Mouse (Mus musculus) myocyte (in vitro differentiated cells): ENCODE data around the gene Usp33. TPM values are rescaled to one million over a fixed set of nuclear protein-coding genes. Genes with fewer than 3 reads are reported as not detected.
A peak's percentile ranks its signal among the peaks of the same experiment; 100 is the strongest.
"Not testable (repeated sequence)": the region's sequence is repeated elsewhere in the genome, so short reads cannot be mapped to it uniquely, and the experiment has no call there.

Experiments
- H3K27me3 ChIP-seq: one replicate; pipeline ENCODE4 v1.6.1; 2011; ENCODE audit not compliant: control insufficient read depth, insufficient read depth, insufficient read length
- H3K36me3 ChIP-seq: one replicate; pipeline ENCODE4 v1.6.1; 2011; ENCODE audit not compliant: control insufficient read depth, insufficient read depth
- H3K4me2 ChIP-seq: one replicate; pipeline ENCODE4 v1.6.1; 2011; ENCODE audit warnings: low read depth, control low read depth
- H3K4me3 ChIP-seq: one replicate; pipeline ENCODE4 v1.5.1; 2011; ENCODE audit warnings: mild to moderate bottlenecking, control low read depth, moderate library complexity
- H3K79me2 ChIP-seq: one replicate; pipeline ENCODE4 v1.6.1; 2011; ENCODE audit not compliant: control insufficient read depth, insufficient read depth
- H3ac ChIP-seq: one replicate; pipeline ENCODE4 v1.6.1; 2011; ENCODE audit not compliant: control insufficient read depth, insufficient read length
- CEBPB ChIP-seq: IDR thresholded peaks from 2 replicates; pipeline ENCODE4 v1.6.1; 2011; ENCODE audit warnings: mild to moderate bottlenecking, moderate library complexity; ENCODE audit not compliant: poor library complexity, insufficient read depth, severe bottlenecking
- E2F4 ChIP-seq: IDR thresholded peaks from one replicate; pipeline ENCODE4 v1.6.1; 2011; ENCODE audit warnings: mild to moderate bottlenecking, control low read depth, moderate library complexity; ENCODE audit not compliant: insufficient read depth
- MAX ChIP-seq: IDR thresholded peaks from one replicate; pipeline ENCODE4 v1.6.1; 2011; ENCODE audit warnings: low read depth, mild to moderate bottlenecking, control low read depth
- MYOD1 ChIP-seq, 3 experiments: IDR thresholded peaks; one replicate each; pipeline ENCODE4 v1.6.1; 2011; ENCODE audit warnings: control low read depth in 2 of 3, low read depth in 2 of 3, mild to moderate bottlenecking in 2 of 3, moderate library complexity in 1 of 3; ENCODE audit not compliant: insufficient read length in 2 of 3, control insufficient read depth in 1 of 3
- MYOG ChIP-seq, 3 experiments: IDR thresholded peaks; one replicate each; pipeline ENCODE4 v1.6.1; 2011; ENCODE audit warnings: control low read depth in 2 of 3, low read depth in 2 of 3, mild to moderate bottlenecking in 2 of 3; ENCODE audit not compliant: insufficient read length in 2 of 3, control insufficient read depth in 1 of 3, insufficient read depth in 1 of 3
- POLR2A ChIP-seq: IDR thresholded peaks from one replicate; pipeline ENCODE4 v1.6.1; 2011; ENCODE audit warnings: low read depth, mild to moderate bottlenecking, control low read depth, moderate library complexity; ENCODE audit not compliant: insufficient read length
- POLR2AphosphoS2 ChIP-seq: IDR thresholded peaks from one replicate; pipeline ENCODE4 v1.6.1; 2011; ENCODE audit warnings: low read depth, control low read depth; ENCODE audit not compliant: insufficient read length
- REST ChIP-seq: IDR thresholded peaks from one replicate; pipeline ENCODE4 v1.6.1; 2011; ENCODE audit warnings: mild to moderate bottlenecking, control low read depth, moderate library complexity; ENCODE audit not compliant: insufficient read depth, insufficient read length
- SRF ChIP-seq: IDR thresholded peaks from one replicate; pipeline ENCODE4 v1.6.1; 2011; ENCODE audit warnings: low read depth; ENCODE audit not compliant: control insufficient read depth, insufficient read length
- TCF12 ChIP-seq: IDR thresholded peaks from one replicate; pipeline ENCODE4 v1.6.1; 2011; ENCODE audit warnings: mild to moderate bottlenecking, control low read depth; ENCODE audit not compliant: poor library complexity, insufficient read depth, severe bottlenecking
- TCF3 ChIP-seq: IDR thresholded peaks from one replicate; pipeline ENCODE4 v1.6.1; 2011; ENCODE audit warnings: low read depth, control low read depth; ENCODE audit not compliant: insufficient read length
- USF1 ChIP-seq: IDR thresholded peaks from one replicate; pipeline ENCODE4 v1.6.1; 2011; ENCODE audit warnings: low read depth, mild to moderate bottlenecking, control low read depth, moderate library complexity
- polyA plus RNA-seq: library from polyadenylated mRNA; unstranded; fragments of >200 nt; fragmentation: generic; extraction: Trizol; gene quantifications from one replicate; pipeline ENCODE4 v1.2.1, GENCODE M21; 2012; ENCODE audit warnings: missing spikeins

Gene Usp33
- polyA plus RNA-seq, 1 experiment, result 7.9 TPM

DNA sequence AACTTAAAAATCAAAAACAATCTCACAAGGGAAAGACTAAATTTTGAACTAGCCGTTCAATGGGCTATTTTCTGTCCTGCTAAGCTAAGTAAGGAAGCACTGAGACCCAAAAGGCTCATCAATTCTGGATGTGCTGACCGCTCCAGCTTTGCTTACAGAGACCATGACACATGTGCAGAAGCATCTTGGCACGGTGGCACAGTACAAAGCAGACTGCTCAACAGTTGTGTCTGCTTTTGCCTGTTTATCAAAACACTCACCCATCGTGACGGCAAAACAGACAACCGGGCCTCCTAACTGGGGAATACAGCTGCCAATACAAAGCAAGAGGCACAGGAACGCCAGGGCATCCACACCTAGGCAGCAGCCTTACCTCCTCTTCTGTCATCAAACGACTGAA, 41.2 kb upstream of the Usp33 start:
- Histone ChIP-seq H3K4me2 (peak overlapping the region; percentile 9), H3K79me2 (no peaks in the 10 kb centered on the region), H3K4me3 (no peak overlapping the region), H3K36me3 (no peaks in the 10 kb centered on the region), H3ac (no peak overlapping the region), H3K27me3 (no peaks in the 10 kb centered on the region)
- TF ChIP-seq MYOD1 (IDR thresholded peaks at IDR 0.05; ENCODE audit: control insufficient read depth in 1 of 3, insufficient read length in 2 of 3, low read depth in 2 of 3) (peak in 1 of 3 experiments; percentile 18), MYOG (IDR thresholded peaks at IDR 0.05; ENCODE audit: control insufficient read depth in 1 of 3, insufficient read depth in 1 of 3, insufficient read length in 2 of 3, low read depth in 2 of 3) (peak in 1 of 3 experiments; percentile 22), USF1 (no peak), POLR2AphosphoS2 (no peak), SRF (no peak), REST (no peak), E2F4 (no peak)

DNA sequence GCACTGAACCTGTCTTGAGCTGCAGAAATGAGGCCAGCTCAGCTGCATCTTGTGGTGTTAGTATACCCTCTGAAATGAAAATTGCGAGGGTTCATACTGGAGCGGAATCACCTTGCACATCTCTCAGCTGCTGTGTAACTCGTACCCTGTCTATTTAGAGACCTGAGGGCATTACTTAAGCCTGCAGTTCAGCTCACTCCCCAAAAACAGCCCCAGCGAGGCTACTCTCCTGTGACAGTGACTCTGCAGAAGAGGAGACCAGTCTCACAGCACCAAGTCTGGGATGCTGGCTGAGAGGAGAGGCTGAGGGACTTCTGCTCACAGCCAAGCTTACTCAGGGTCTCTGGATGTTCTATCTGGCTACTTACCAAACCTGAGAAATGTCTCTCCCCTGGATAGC, 40.3 kb upstream of the Usp33 start:
- Histone ChIP-seq H3K27me3 (no peaks in the 10 kb centered on the region), H3K36me3 (no peaks in the 10 kb centered on the region), H3K4me2 (no peak overlapping the region), H3ac (no peak overlapping the region), H3K79me2 (no peaks in the 10 kb centered on the region), H3K4me3 (no peak overlapping the region)
- TF ChIP-seq CEBPB (no peak), MYOD1 (IDR thresholded peaks at IDR 0.05; ENCODE audit: control insufficient read depth in 1 of 3, insufficient read length in 2 of 3, low read depth in 2 of 3) (peak in 1 of 3 experiments; percentile 3)

DNA sequence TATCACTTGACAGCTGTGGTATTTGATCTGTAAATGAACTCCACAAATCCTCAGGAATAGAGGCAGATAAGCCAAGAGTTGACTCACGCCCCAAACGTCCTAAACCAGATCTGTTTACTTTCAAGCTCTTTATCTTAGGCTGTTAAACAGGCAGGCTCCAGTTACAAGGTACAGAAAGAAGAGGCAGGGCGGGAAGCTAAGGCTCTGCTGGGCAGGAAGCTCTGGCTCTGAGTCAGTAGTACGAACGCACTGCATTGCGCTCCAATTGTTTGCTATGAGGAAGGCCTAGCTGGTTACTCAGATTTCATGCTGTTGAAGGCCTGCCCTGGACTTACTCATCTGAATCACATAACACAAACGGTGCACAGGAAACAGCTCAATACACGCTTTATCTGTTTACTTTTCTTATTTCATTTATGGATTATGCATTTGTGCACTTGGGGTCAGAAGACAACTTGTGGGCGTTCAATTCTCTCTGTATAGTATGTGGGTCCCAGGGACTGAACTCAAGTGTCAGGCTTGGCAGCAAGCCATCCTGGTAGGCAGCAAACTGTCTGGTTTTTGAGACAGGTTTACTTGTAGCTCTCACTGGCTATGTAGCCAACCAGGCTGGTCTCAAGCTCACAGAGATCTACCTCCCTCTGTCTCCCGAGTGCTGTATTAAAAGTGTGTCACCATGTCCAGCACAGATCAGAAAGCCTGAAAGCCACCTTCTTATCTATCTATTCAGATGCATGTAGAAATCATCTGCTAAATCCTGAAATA, 37.6 kb upstream of the Usp33 start:
- Histone ChIP-seq H3K27me3 (no peaks in the 10 kb centered on the region), H3ac (no peak overlapping the region), H3K36me3 (no peaks in the 10 kb centered on the region), H3K4me2 (peak overlapping the region; percentile 67), H3K79me2 (no peaks in the 10 kb centered on the region), H3K4me3 (no peak overlapping the region)
- no peak for TF ChIP-seq POLR2AphosphoS2
- TF ChIP-seq MYOG (IDR thresholded peaks at IDR 0.05; ENCODE audit: control insufficient read depth in 1 of 3, insufficient read depth in 1 of 3, insufficient read length in 2 of 3, low read depth in 2 of 3), result no peak
- no peak for TF ChIP-seq CEBPB

DNA sequence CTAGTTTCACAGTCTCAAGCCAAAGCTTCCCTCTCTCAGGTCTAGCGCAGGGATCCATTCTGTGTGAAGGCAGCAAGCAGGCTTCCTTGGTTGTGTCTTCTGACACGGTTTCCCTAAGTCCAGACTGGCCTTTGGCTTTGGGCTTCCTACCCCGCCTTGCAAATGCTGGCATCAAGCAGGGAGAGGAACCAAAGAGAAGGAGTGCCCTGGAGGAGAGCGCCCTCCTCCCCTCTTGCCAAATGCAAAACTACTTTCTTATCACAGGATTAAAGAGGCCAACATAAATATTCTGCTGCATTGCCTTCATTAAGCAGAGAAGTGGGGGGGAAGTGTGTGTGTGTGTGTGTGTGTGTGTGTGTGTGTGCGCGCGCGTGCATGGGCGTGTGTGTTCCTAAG, 37.0 kb upstream of the Usp33 start:
- Histone ChIP-seq H3K36me3 (no peaks in the 10 kb centered on the region), H3ac (no peak overlapping the region), H3K27me3 (no peaks in the 10 kb centered on the region), H3K4me2 (peak overlapping the region; percentile 67), H3K79me2 (no peaks in the 10 kb centered on the region), H3K4me3 (no peak overlapping the region)
- TF ChIP-seq TCF3, result no peak
- no peak for TF ChIP-seq E2F4
- no peak for TF ChIP-seq TCF12
- TF ChIP-seq CEBPB, result no peak
- TF ChIP-seq SRF, result no peak

DNA sequence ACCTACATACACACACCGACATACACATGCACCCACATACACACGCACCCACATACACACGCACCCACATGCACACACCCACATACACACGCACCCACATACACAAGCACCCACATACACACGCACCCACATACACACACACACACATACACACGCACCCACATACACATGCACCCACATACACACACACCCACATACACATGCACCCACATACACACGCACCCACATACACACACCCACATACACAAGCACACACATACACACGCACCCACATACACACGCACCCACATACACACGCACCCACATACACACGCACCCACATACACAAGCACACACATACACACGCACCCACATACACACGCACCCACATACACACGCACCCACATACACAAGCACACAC, 31.6 kb upstream of the Usp33 start:
- H3K4me2 ChIP-seq, H3ac ChIP-seq, H3K36me3 ChIP-seq, H3K4me3 ChIP-seq, H3K79me2 ChIP-seq, H3K27me3 ChIP-seq: not testable (repeated sequence)

DNA sequence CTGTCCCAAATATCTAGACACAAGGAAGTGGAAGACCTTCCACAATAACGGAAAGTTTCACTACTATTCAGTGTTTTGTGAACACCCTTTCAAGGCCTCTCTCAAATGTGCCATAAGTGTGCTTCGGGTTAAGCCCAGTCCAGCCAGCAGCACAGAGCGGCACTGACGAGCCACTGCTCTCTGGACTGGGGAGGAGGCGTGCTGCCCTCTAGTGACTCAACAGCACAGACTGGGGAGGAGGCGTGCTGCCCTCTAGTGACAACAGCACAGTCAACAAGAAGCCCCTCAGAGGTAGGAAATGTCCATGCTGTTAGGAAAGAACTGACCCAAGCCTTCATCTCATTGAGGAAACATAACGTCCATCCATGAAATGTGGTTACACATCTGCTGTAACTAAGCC, 30.7 kb upstream of the Usp33 start:
- H3K27me3 ChIP-seq, result no peaks in the 10 kb centered on the region
- H3ac ChIP-seq, result no peak overlapping the region
- H3K4me2 ChIP-seq, result no peak overlapping the region
- no peak for TF ChIP-seq MAX
- TF ChIP-seq REST, result no peak
- TF ChIP-seq SRF, result no peak
- TF ChIP-seq POLR2A, result no peak
- TF ChIP-seq TCF3, result no peak
- no peak for TF ChIP-seq E2F4
- no peak for TF ChIP-seq MYOD1 (IDR thresholded peaks at IDR 0.05; ENCODE audit: control insufficient read depth in 1 of 3, insufficient read length in 2 of 3, low read depth in 2 of 3)
- no peak for TF ChIP-seq TCF12
- TF ChIP-seq MYOG (IDR thresholded peaks at IDR 0.05; ENCODE audit: control insufficient read depth in 1 of 3, insufficient read depth in 1 of 3, insufficient read length in 2 of 3, low read depth in 2 of 3), result no peak
- TF ChIP-seq USF1, result no peak
- no peak for TF ChIP-seq CEBPB
- no peak for TF ChIP-seq POLR2AphosphoS2
- H3K4me3 ChIP-seq, result no peak overlapping the region
- no peaks in the 10 kb centered on the region for H3K79me2 ChIP-seq
- no peaks in the 10 kb centered on the region for H3K36me3 ChIP-seq

DNA sequence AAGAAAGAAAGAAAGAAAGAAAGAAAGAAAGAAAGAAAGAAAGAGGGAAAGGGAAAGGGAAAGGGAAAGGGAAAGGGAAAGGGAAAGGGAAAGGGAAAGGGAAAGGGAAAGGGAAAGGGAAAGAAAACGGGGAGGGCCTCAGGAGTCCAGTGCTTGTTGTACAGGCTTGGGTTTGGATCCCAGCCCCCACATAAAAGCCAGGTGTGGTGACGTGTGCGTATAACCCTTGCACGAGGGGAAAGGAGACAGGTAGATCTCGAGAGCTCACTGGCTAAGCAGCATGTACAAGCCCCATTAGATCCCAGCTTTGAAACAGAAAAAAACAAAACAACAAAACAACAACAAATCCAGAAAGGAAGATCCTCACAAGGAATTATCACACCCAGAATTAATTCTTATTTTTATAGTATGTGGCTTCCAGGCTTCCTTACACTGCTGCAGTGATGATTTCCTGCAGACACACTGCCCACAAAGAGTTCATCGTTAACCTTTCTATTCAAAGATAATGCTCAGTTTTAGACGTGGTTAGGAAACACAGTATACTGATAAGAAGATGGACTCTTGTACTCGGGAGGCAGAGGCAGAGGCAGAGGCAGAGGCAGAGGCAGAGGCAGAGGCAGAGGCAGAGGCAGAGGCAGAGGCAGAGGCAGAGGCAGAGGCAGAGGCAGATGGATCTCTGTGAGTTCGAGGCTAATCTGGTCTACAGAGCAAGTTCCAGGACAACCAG, 29.7 kb upstream of the Usp33 start:
- not testable (repeated sequence) for H3K36me3 ChIP-seq, H3K4me3 ChIP-seq, H3K4me2 ChIP-seq, H3K27me3 ChIP-seq, H3K79me2 ChIP-seq, H3ac ChIP-seq
